Mouse (Mus musculus) brain, embryonic 14.5 days (tissue): ENCODE measurements around the gene Gm17482.

ENCODE experiments used
- CTCF ChIP-seq: fragments of 200-500 bp; IDR thresholded peaks from 2 replicates; pipeline ENCODE4 v1.5.1; 2012; ENCODE audit warnings: inconsistent platforms, mild to moderate bottlenecking, moderate library complexity, borderline replicate concordance; ENCODE audit not compliant: insufficient read depth, insufficient read length; ENCODE audit errors: extremely low read depth
- POLR2A ChIP-seq: fragments of 200-500 bp; IDR thresholded peaks from 2 replicates; pipeline ENCODE4 v1.6.1; 2012; ENCODE audit warnings: mild to moderate bottlenecking, inconsistent platforms, borderline replicate concordance; ENCODE audit not compliant: poor library complexity, insufficient read depth, insufficient read length, severe bottlenecking; ENCODE audit errors: extremely low read depth

- no peak for TF ChIP-seq POLR2A
- no peak for TF ChIP-seq CTCF
Measured at GRCm38 (mm10) chr6:115270085-115270484, 42.9 kb downstream of the Gm17482 start.
